Mouse (Mus musculus): ENCODE results near the gene Vip. TPM values are rescaled to one million over a fixed set of nuclear protein-coding genes. Genes with fewer than 3 reads are reported as not detected.

The Vip gene
- polyA plus RNA-seq, 1 experiment: 7.9 TPM

- Histone ChIP-seq H3K4me1 (ENCODE audit: control insufficient read depth, insufficient read depth, insufficient read length, low read length) (no peaks in the 10 kb centered on the region), H3K27me3 (ENCODE audit: control insufficient read depth, insufficient read depth, low read length) (no peaks in the 10 kb centered on the region), H3K36me3 (ENCODE audit: control insufficient read depth, insufficient read depth, low read length) (no peaks in the 10 kb centered on the region), H3K4me3 (ENCODE audit: low read depth, low read length) (no peak overlapping the region), H3K27ac (ENCODE audit: insufficient read depth, low read depth, low read length) (no peak overlapping the region)
- whole genome bisulfite sequencing: 72% methylated on average over 4 of the region's 4 CpGs
- no peak for TF ChIP-seq POLR2A (IDR thresholded peaks at IDR 0.05; ENCODE audit: low read depth, low read length)
- TF ChIP-seq CTCF (IDR thresholded peaks at IDR 0.05; ENCODE audit: extremely low read depth, insufficient read length, insufficient replicate concordance, low read depth, low read length): no peak
Measured at GRCm38 (mm10) chr10:5637322-5637721, 1.7 kb upstream of the Vip start.

DNA sequence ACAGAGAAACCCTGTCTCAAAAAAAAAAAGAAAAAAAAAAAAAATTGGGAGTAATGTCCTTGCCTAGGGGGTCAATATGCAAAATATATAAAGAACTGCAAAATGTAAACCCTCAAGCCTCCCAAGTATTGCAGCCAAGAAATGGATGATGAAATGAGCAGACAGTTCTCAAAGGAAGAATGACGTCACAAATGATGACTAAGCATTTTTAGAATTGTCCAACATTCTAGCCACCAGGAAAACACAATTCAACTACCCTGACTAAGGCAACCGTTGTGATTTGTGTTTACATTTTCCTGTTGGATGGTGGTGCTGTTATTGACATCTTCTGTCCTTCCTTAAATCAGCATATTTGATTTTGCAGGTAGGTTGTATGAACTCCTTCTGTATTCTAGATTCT is 42.3 kb downstream of the Vip start:
- Histone ChIP-seq H3K27me3 (ENCODE audit: control insufficient read depth, insufficient read depth, low read length) (no peaks in the 10 kb centered on the region), H3K4me1 (ENCODE audit: control insufficient read depth, insufficient read depth, insufficient read length, low read length) (no peaks in the 10 kb centered on the region), H3K4me3 (ENCODE audit: low read depth, low read length) (no peak overlapping the region), H3K27ac (ENCODE audit: insufficient read depth, low read depth, low read length) (no peak overlapping the region), H3K36me3 (ENCODE audit: control insufficient read depth, insufficient read depth, low read length) (no peaks in the 10 kb centered on the region)
- no peak for TF ChIP-seq POLR2A (IDR thresholded peaks at IDR 0.05; ENCODE audit: low read depth, low read length)
- no peak for TF ChIP-seq CTCF (IDR thresholded peaks at IDR 0.05; ENCODE audit: extremely low read depth, insufficient read length, insufficient replicate concordance, low read depth, low read length)
- WGBS: 58% methylated on average over 2 of the region's 2 CpGs

DNA sequence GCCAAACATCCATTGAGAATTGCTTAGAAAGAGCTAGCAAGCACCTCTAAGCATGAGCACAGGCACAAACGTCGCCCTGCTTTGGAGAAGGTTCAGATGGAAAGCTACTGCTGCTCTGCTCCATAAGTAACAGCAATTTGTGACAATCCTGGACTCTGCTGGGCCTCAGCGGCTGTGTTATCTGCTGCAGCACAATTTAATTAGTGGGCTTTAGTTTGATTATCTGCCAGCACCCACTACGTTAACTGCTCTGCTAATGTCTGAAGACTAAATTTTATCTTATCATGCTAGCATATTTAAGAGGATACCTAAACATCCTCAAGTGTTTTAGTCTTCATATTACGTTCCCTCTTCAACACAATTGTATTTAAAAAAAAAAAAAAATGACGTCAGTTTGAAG is 46.6 kb downstream of the Vip start:
- H3K4me1 ChIP-seq (ENCODE audit: control insufficient read depth, insufficient read depth, insufficient read length, low read length): no peaks in the 10 kb centered on the region
- TF ChIP-seq CTCF (IDR thresholded peaks at IDR 0.05; ENCODE audit: extremely low read depth, insufficient read length, insufficient replicate concordance, low read depth, low read length): no peak
- no peak for TF ChIP-seq POLR2A (IDR thresholded peaks at IDR 0.05; ENCODE audit: low read depth, low read length)
- no peak overlapping the region for H3K4me3 ChIP-seq (ENCODE audit: low read depth, low read length)
- H3K27ac ChIP-seq (ENCODE audit: insufficient read depth, low read depth, low read length): no peak overlapping the region
- 28% methylated on average over 6 of the region's 6 CpGs for WGBS
- no peaks in the 10 kb centered on the region for H3K27me3 ChIP-seq (ENCODE audit: control insufficient read depth, insufficient read depth, low read length)
- no peaks in the 10 kb centered on the region for H3K36me3 ChIP-seq (ENCODE audit: control insufficient read depth, insufficient read depth, low read length)

DNA sequence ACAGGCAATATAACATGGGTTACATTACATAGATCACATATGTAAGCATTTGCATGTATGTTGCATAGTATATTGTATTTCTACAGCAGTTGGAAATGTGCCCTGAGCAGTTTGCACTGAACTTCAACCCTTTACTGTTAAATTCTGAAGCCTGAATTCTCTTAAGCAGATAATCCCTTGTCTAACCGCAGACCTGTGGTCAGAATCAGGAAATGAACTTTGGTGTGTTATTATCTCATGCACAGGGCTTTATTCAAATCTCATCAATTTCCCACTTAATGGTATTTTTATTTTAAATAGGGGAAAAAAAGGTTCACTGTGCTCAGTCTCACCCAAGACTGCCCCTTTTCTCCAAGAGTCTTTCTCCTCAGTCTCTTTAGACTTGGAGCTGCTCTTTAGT is 55.3 kb downstream of the Vip start:
- no peaks in the 10 kb centered on the region for H3K36me3 ChIP-seq (ENCODE audit: control insufficient read depth, insufficient read depth, low read length)
- TF ChIP-seq POLR2A (IDR thresholded peaks at IDR 0.05; ENCODE audit: low read depth, low read length): no peak
- TF ChIP-seq CTCF (IDR thresholded peaks at IDR 0.05; ENCODE audit: extremely low read depth, insufficient read length, insufficient replicate concordance, low read depth, low read length): no peak
- H3K4me3 ChIP-seq (ENCODE audit: low read depth, low read length): no peak overlapping the region
- no peak overlapping the region for H3K27ac ChIP-seq (ENCODE audit: insufficient read depth, low read depth, low read length)
- no peaks in the 10 kb centered on the region for H3K27me3 ChIP-seq (ENCODE audit: control insufficient read depth, insufficient read depth, low read length)
- WGBS: 33% methylated on average over 1 of the region's 1 CpGs
- no peaks in the 10 kb centered on the region for H3K4me1 ChIP-seq (ENCODE audit: control insufficient read depth, insufficient read depth, insufficient read length, low read length)

Other genes with a start within 250 kb of the Vip start
- 6.9 and 10.0 TPM in 2 replicates for gene Syne1, start 87.7 kb upstream of the Vip start, polyA plus RNA-seq (2012; rRNA removed)
- 0.74 and 1.0 TPM in 2 replicates for gene Myct1, start 45.4 kb upstream of the Vip start, polyA plus RNA-seq (2012; rRNA removed)
- 0.53 and 0.70 TPM in 2 replicates for gene Fbxo5, start 166.4 kb downstream of the Vip start, polyA plus RNA-seq (2012; rRNA removed)
- gene Mtrf1l, start 184.7 kb downstream of the Vip start, polyA plus RNA-seq (2012; rRNA removed): 1.3 and 1.7 TPM in 2 replicates

All from small intestine, adult 2 months (tissue).